Mouse (Mus musculus) Muller cell, postnatal 12 days (primary cell): ENCODE measurements at regions not wholly inside any gene's neighbourhood (a gene's known extent, or its start where the extent isn't known, plus 50 kb on each side); places are given as distances from the start of the nearest gene placed in this dataset.

ENCODE experiments used
- DNase-seq: peaks from one replicate; pipeline ENCODE4 v3.0.0-alpha.2; 2015; ENCODE audit errors: inconsistent ontology term

DNA sequence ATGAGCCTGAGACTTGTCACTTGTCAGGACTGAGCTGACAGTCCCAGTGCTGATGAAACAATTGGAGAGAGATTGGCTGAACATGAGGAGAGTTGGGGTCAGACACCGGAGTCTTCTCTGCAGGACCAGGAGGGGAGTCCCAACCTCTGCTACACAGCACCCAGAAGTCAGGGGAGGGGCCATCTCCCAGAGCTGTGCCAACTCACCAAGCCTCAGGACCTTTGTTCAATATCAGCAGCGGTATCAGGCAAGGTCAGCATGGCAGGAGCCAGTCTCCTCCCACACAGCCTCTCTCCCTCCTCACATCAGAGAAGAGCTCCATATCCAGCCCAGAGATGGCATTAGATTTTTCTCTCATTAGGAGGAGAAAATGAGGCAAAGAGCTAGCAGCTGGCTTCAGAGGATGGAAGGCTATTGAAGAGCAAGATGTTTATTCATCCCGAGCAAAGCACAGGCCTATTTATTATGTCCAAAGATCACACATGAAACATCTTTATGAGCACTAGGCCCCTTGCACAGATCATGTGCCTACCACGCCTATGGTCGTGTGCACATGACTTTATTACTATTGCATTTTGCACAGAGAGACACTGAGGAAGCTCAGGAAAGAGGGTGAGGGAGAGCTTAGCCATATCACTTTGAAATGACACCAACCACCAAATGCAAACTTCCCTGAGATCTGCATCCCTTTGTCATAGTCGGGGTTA, 532.9 kb downstream of the Tshz3 start:
- DNase-seq, result no peak

DNA sequence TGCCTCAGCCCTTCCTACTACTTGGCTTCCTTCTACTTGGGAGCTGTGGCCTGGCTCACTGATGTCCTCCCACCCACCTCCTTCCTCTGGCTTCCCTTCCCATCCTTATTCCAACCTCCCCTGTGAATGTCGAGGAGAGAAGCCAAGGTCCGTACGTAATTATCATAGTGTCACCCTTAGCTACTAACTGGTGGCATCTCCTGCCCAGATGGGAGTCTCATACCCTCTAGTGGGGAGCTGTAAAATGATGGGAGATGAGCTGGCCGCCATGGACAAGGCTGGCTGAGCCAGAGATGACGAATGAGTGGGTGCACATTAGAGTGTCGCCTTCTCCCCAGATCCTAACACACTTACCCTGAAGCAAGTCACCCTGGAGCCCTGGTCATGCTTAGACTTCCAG, 532.6 kb downstream of the Zfp536 start:
- DNase-seq, result no peak

DNA sequence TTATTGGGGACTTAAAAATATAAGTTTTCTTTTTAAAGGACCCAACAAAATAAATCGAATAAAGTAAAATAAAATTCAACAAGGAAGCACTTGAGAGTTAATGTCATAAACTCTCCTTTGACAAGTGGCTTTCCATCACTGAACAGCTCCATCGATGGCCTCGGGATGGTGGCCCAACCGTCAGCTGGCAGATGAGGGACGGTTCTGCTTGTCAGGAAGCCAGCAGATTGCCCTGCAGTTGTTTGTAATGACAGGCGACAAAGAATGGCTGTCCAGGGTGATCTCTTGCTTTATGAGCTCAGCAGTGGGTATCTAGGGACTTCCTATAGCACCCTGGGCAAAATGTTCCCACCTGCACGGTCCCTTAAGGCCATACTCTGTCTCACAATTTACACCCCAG, 531.7 kb downstream of the Zfp536 start:
- no peak for DNase-seq

DNA sequence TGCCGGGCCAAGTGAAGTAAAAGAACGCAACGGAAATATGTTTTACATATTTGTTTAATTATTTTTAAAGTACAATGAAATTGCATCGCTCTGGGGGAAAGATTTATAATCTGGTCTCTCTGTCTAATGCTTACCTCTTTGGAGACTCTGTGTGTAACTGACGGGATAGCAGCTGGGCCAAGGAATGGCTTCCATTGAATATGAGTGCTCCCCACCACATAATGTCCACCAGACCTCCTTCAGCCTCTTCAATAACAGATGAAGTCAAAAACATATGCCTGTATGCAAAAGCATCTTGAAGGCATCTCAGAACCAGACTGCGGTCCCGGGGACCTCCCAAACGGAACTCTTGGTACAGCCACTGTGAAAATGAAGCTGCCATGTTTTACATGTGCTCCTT, 531.0 kb downstream of the Zfp536 start:
- DNase-seq, result no peak

DNA sequence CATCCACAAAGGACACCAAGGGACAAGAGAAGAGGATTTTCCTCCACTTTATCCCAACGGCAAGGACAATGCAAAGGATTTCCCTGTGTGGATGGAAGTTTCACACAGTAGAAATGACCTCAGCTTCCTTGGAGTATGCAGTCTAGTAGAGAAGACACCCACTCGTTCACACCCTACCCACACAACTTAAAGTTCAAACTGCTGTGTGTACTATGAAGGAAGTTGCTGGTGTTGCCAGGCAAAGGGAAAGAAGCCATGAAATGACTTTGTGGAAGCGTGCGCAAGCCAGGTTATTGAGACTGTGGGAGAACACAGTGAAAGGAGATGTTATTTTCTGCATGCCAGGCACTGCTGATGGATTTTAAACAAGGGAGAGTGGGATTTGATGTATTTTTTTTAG, 527.3 kb downstream of the Zfp536 start:
- DNase-seq, result no peak

DNA sequence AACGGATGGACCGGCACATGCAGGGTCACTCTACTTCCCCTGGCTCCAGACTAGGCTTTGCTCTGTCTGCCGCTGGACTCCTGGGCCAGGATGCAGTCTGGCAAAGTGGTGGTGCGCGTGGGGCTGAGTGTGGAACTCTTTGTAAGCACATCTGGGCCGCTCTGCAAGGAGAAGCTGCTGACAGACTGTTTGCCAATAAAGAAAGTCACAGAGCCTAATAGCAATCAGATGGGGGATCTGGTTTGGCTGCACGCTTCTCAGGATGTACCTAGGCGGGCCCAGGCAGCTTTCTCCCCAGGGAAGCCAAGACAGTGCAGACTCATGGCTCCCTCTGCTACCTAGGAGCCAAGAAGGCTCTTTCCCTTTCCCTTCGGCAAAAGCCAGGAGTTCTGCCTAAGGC, 519.0 kb downstream of the Zfp536 start:
- no peak for DNase-seq

DNA sequence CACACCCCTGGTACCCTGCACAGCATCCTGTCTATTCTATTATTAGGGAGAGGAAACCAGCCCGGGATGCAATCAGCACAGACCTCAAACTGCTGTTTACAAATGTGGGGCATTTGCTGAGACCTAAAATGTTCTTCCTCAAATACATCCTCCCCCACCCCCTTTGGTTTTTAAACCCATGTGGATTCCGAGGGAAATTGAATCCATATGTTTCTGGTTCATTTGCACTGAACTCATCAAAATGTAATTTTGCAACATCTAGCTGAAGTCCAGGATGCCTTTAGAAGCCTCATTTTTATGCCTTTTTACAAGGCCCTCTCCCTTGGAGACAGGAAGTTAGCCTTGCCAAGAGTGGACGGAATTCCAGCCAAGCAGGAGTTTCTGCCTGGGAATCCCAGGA, 517.6 kb downstream of the Zfp536 start:
- no peak for DNase-seq

DNA sequence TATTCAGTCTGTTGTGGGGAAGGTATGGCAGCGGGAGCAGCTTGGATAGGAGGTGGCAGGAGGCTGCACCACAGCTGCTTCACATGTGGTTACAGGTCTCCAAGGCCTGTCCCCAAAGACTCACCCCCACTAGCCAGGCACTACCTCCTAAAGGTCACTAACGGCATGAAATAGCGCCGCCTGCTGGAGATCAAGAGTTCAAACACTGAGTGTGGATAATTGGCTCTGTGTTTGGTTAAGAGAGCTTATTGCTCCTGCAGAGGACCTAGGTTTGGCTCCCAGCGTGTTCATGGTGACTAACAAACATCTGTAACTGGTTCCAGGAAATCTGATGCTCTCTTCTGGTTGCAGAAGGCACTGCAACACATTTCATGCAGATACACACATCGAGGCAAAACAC, 514.1 kb downstream of the Zfp536 start:
- DNase-seq, result no peak

DNA sequence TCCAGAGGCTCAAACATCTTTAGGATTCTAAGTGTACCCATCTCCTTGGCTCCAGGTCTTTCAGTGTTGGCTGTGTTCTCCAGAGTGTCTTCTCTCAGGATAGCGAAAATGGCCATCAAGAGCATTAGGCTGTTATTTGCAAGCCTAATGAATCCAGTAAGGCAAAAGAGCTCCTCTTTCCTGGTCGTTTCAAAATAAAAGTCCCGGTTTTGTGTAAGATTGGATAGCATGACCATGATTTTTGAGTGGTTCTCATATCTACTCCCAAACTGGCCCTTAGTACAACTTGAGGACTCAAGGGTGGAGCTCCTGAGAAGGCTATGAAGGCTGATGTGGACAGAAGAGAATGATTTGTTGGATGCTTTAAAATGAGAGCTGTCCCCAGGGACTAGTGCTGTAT, 510.6 kb downstream of the Zfp536 start:
- no peak for DNase-seq

DNA sequence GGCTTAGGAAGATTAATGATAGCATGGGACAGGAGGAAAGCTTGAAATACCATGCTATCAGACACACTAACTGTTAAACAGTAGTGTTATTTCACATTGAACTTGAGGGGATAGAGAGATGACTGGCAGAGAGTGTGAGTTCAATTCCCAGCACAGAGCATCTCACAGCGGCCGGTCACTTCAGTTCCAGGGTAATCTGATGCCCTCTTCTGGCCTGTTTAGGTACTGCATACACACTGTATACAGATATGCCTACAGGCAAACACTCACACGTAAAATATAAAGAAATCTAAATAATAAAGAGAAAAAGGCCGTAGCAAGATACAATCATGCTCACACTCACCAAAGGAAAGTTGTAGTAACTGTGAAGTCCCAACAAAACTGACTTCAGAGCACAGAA, 506.0 kb downstream of the Zfp536 start:
- no peak for DNase-seq

DNA sequence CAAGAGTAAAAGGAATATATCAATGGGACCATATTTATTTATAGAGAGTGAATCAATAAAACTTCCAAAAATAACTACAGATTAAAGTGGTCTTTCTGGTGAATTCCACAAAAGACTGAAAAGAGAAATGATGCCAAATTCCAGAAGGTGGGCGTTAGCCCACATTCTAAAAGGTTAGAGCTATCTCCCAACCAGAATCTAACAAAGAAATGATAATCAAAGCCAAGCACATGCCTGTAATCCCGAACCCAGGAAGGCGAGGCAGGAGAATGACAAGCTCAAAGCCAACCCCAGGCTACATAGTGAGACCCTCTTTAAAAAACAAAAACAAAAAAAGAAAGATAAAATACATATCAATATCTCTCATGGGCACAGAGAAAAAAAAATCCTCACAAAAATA, 502.6 kb downstream of the Zfp536 start:
- DNase-seq, result no peak

DNA sequence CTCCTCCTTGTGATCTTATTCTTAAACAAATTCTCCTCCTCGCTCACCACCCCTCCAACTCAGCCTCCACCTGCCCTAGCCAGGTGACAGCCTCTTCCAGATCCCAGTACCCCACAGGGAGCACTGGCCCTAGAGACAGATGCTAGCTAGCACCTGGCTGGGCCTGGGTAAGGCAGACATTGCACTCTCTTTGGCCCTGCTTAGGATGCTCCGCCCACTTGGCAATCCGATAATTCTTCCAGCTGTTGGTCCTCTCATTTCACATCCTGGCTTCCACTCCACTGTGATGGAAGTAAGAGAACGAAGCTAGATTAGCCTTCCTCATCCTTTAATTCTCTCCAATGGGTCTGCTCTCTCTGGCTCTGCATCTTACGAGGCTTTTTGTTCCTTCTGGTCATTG, 483.4 kb downstream of the Zfp536 start:
- no peak for DNase-seq

DNA sequence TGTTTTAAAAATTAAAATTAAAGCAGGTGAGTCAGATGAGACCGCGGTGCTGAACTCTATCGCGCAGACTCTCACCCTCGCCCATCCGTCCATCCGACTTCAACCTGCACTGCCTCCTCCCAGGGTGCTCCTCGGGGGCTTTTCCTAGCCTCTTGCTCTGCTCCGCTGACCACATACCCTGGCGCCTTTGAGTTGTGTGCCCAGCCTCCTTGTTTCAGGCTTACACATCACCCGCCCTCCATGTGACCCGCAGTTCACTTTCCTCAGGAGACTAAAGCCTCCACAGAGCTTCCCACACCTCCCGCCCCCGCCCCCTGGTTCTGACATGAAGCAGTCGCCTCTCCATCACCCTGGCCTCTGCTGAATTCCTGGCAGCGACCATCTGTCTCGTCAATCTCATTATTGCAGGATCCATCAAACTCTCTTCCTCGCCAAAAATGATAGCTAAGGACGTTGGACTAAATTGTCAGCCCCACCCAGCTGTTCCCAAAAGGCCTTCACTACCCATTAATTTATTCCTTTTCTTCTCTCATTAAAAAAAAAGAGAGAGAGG, 482.9 kb downstream of the Zfp536 start:
- DNase-seq, result peak; percentile 4

DNA sequence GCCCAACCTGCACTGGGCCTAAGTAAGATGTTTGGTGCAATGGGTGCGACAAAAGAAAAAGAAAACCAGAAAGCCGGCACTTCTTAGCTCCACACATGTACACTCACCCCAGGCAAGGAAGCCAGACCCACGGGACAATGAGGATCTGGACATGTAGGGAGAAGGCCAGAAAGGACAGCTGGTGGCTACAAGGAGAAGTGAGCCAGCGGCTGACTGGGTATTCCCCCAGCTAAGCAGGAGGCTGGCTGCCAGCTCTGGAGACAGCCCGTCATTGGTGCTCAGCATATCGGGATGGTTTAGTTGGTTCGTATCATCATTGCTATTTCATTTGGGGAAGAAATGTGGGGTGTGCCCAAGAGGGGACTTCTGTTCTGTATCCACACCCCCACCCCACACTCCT, 481.7 kb downstream of the Zfp536 start:
- DNase-seq, result peak; percentile 2

DNA sequence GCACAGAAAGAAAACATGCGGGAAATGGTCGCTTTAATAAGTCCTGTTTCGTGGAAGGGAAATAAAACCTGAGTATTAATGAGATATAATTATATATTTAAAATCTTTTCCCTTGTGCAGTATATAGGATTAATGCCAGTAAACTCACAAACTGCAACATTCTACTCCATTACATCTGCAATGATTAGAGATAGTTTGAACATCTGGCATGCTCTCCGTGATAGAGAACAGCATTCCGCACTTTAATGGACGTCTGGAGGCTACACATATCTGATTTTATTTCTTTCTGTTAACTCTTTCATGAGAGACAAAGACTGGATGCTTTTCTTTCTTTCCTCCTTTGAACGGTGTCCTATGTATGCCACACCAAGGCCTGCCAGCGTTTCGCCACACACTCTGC, 480.9 kb downstream of the Zfp536 start:
- DNase-seq, result no peak

DNA sequence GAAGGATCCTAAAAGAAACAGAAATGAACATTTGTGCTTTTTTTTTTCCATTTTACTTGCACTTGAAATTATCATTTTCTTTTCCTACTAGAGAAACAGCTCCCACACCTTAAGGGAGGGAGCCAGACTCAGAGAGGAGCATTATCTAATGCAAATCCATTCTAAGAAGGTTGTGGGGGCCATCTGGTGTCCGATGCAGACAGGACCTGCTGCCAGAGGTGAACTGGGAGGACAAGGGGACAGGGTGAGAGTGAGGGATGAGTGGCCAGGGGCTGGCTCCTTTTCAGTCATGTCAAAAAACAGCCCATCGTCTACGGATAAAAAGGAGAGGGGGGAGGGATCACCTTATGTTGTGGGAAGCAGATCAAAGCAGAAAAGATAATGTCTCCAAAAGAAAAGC, 474.6 kb downstream of the Zfp536 start:
- no peak for DNase-seq

DNA sequence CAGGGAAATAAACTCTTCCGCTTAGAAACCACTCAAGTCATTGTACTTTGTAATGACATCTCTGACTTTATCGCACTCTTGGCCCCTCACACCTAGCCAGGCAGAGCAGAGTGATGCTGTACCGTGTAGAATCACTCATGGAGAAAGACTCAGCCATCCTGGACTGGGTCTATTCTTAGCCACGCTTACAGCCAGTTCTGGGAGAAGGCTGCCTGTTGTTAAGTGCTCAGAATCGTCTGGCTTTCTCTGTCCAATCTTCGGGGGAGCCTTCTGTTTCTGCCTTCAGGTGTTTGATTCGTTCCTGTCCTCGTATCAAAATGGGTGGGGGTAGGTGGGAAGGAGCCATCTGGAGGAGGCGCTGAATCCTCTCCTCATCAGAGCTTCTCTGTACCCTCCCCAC, 468.0 kb downstream of the Zfp536 start:
- no peak for DNase-seq

DNA sequence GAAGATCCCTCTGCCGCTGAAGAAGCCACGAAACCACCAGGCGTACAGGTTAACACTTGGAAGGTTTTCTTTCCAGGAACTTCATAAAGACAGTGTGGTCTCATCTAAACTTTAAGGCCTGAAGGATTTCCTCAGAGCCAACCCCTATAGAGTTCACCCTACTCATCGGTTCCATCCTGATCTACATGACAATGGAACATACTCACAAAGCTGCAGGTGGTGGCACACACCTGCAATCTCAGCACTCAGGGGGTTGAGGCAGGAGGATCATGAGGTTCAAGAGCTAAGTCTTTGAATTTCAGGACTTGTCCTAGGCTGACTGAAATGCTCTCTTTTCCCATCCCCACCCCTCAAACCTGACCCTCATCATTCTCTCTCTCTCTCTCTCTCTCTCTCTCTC, 466.2 kb downstream of the Zfp536 start:
- no peak for DNase-seq

DNA sequence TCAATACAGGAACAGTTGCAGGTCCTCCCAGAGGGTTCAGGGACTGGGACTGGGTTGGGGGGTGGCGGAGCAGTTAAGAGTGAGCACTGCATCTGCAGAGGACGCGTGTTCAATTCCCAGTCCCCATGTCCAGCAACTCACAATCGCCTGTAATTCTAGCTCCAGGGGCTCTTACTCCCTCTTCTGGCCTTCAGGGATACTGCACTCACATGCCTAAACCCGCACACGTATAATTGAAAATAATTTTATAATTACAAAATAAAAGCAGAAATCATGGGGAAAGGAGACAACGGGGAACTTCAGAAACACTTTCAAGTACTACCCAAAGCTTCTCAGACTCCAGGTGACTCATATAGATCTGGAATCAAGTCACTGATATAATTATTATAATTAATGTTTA, 448.8 kb downstream of the Zfp536 start:
- no peak for DNase-seq

DNA sequence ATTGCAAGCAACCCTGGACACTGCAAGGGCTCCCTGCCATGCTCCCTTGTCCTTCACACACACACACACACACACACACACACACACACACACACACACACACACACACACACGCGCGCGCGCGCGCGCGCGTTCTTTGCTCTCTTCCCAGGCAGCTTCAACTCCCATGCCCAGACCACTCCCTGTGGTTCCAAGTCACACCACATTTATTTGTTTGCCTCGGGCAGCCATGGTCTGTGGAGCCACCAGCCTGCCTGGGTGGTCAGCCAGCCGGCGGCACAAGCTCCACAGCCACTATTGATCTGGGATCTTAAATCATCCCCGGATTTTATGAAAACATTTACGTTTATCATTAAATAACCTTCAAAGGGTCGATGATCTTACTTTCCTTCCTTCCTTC, 440.0 kb downstream of the Zfp536 start:
- no peak for DNase-seq

DNA sequence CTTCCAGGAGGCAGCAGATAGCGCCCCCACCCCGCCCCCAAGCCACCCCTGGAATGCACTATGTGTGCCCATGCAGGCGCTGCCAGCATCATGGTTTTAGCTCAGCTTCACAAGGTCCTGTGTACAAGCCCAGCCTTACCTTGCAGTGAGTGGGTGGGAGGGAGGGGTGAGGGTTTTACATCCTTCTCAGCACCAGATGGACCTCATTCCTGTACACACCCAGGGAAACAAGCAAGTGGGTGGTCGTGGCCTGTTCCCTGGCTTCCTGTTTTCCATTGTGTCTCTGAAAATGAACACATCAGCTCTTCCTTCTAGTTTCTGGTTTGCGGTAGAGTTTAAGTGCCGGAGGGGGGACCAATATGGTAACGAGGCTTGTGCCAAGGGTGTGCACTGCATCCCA, 438.2 kb downstream of the Zfp536 start:
- no peak for DNase-seq

DNA sequence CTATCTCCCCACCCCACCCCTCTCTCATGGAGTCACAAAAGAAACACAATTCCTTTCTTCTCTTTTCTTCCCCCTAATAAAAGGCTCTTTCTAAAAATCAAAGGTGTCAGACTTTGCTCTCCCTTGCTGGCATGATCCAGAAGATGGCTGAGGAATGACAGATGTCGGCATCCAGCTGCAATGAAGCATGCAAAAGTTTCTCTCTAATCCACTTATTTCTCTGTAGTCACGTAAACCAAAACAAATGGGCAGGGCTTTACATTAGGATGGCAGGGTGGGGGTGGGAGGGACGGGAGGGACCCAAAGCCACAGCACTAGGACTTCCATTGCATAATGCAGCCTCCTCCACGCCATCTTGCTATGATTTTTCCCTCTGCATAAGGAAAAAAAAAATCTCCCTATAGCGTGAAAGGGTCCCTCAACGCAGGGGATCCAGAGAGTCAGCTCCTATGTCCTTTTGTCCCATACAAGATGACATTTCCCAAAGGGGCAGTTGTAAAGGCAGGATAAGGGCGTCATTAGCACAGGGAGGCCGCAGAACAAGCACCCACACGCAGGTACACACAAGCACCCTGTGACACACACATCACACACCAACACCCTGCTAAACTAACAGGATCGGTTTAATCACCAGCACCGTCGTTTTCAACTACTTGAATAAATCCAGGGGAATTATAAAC, 437.1 kb downstream of the Zfp536 start:
- DNase-seq, result no peak

DNA sequence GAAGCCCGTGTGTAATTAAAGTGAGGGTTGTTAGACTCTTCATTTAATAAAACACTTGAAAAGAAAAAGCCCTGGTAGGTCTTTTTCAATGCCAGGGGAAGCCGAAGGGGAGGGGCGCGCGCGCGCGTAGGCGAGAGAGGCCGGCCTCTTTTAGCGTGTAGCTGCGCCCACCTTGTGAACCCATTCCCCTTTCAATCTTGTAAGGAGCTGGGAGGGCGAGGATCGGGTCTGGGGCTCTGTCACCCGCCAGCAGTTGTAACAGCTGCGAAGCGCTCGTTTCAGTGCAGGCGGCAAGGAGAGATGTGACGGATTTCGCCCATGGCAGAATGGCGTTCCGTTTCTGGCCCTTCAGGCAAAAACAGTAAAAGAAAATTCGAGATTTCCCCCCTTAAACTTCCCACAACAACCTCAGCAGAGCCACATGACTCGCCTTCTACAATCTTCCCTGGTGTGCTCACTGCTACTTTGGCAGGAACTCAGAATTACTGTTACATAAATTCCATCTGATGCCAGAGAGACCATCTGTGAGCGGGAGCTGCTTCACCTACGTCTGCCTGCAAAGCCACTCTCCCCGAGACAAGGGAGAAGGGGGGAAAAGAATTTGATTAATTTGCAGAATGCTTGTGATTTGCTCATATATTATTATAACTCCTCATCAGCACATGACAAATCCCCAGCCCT, 436.4 kb downstream of the Zfp536 start:
- DNase-seq, result peak; percentile 86
